Comparison of ENCODE assay signal across 14 mouse cellular contexts in genomic region chr19:44734116-44734515, GRCm38 (mm10). TPM values are rescaled to one million over a fixed set of nuclear protein-coding genes. Genes with fewer than 3 reads are reported as not detected.
DNase-seq lines count a peak whose midpoint lies in the region; ATAC-seq lines count a peak whose summit lies in the region.
"Had no signal": no experiment of that assay in that cellular context is flagged by ENCODE, and none has a peak within 500 bp of the region (broad histone marks: within the 10 kb centered on the region; RNA-seq: fewer than 3 reads in every experiment).

No protein-coding gene starts in this region.

- peaks cover 0 to 5% of the 10 kb centered on the region in 2 experiments; a peak in 2 of 4 replicates for H3K4me1 ChIP-seq in heart, embryonic 14.5 days (ENCODE audit: control insufficient read depth in 2 of 2, insufficient read depth in 2 of 2, low read length in 2 of 2)
- peaks cover 15% of the 10 kb centered on the region for H3K4me1 ChIP-seq in embryonic facial prominence, embryonic 10.5 days
- H3K4me1 ChIP-seq in hindbrain, embryonic 13.5 days (replicated peaks): peaks cover 16% of the 10 kb centered on the region
- peaks cover 11% of the 10 kb centered on the region for H3K4me1 ChIP-seq in midbrain, embryonic 16.5 days (ENCODE audit: control insufficient read depth, insufficient read depth, low read length)

- H3K36me3 ChIP-seq in heart, embryonic 14.5 days (ENCODE audit: control insufficient read depth, insufficient read depth, low read length): no peaks in the 10 kb centered on the region
- H3K36me3 ChIP-seq in embryonic facial prominence, embryonic 10.5 days (replicated peaks): no peaks in the 10 kb centered on the region
- H3K36me3 ChIP-seq in hindbrain, embryonic 13.5 days: no peaks in the 10 kb centered on the region
- no peaks in the 10 kb centered on the region for H3K36me3 ChIP-seq in midbrain, embryonic 16.5 days (ENCODE audit: control insufficient read depth, insufficient read depth, low read length)
- H3K36me3 ChIP-seq: limb, embryonic 15.5 days had no signal

- peak overlapping the region; percentile 47 for H3K4me2 ChIP-seq in heart, embryonic 14.5 days (ENCODE audit: low read length)
- peak overlapping the region; percentile 54 for H3K4me2 ChIP-seq in hindbrain, embryonic 13.5 days
- peak overlapping the region; percentile 55 for H3K4me2 ChIP-seq in midbrain, embryonic 16.5 days (ENCODE audit: low read length)
- H3K4me2 ChIP-seq: limb, embryonic 15.5 days had no signal

- intact Hi-C loops in heart, postnatal 36 days (cut with DNase I): no loop called here

- no peak for DNase-seq in heart, postnatal 36 days
- no peak for DNase-seq in embryonic facial prominence, embryonic 10.5 days (ENCODE audit: low spot score)
- DNase-seq in adrenal gland, postnatal 36 days: no peak
- DNase-seq in adrenal gland, postnatal 25 days: no peak
- no peak for DNase-seq in cerebellum, postnatal 25 days
- DNase-seq: cerebellum, adult 9-10 months; lung, postnatal 14 days had no signal

- no peaks in the 10 kb centered on the region for H3K9me3 ChIP-seq in heart, embryonic 14.5 days (ENCODE audit: control insufficient read depth, low read length)
- H3K9me3 ChIP-seq in embryonic facial prominence, embryonic 10.5 days: no peaks in the 10 kb centered on the region
- H3K9me3 ChIP-seq in hindbrain, embryonic 13.5 days: no peaks in the 10 kb centered on the region
- H3K9me3 ChIP-seq in midbrain, embryonic 16.5 days (replicated peaks; ENCODE audit: control insufficient read depth, low read length, poor library complexity, severe bottlenecking): no peaks in the 10 kb centered on the region
- H3K9me3 ChIP-seq: limb, embryonic 15.5 days had no signal

- ATAC-seq in heart, embryonic 14.5 days (ENCODE audit: insufficient number of reproducible peaks, insufficient read depth, low FRiP score, low read depth): no peak
- no peak for ATAC-seq in hindbrain, embryonic 13.5 days (ENCODE audit: low FRiP score)
- ATAC-seq in midbrain, embryonic 16.5 days: no peak
- ATAC-seq: CD4-positive, CD25-positive, alpha-beta regulatory T cell, adult 4 months had no signal

- H3K9ac ChIP-seq in heart, embryonic 14.5 days (ENCODE audit: low read length): no peak overlapping the region
- no peak overlapping the region for H3K9ac ChIP-seq in hindbrain, embryonic 13.5 days
- H3K9ac ChIP-seq in midbrain, embryonic 16.5 days (ENCODE audit: low read depth, low read length): no peak overlapping the region
- H3K9ac ChIP-seq: limb, embryonic 15.5 days had no signal

- under 1% methylated on average over 21 of the region's 21 CpGs for WGBS in heart, embryonic 14.5 days
- WGBS in embryonic facial prominence, embryonic 10.5 days: under 1% methylated on average over 21 of the region's 21 CpGs
- 1% methylated on average over 21 of the region's 21 CpGs for WGBS in hindbrain, embryonic 13.5 days
- 0% methylated on average over 21 of the region's 21 CpGs for WGBS in midbrain, embryonic 16.5 days

- peak overlapping the region in 1 of 2 experiments; percentile 16; a peak in 1 of 4 replicates for H3K4me3 ChIP-seq in heart, embryonic 14.5 days (ENCODE audit: control insufficient read depth in 1 of 2, insufficient read depth in 1 of 2, low read depth in 1 of 2, low read length in 2 of 2)
- H3K4me3 ChIP-seq in embryonic facial prominence, embryonic 10.5 days: peak overlapping the region; percentile 38; the same call in 1 of the 2 replicates
- H3K4me3 ChIP-seq in hindbrain, embryonic 13.5 days: peak overlapping the region; percentile 33; the same call in 1 of the 2 replicates
- H3K4me3 ChIP-seq in midbrain, embryonic 16.5 days (ENCODE audit: low read depth, low read length): peak overlapping the region; percentile 31; the same call in 1 of the 2 replicates

- no peak overlapping the region for H3K27ac ChIP-seq in heart, embryonic 14.5 days (replicated peaks in 1 of 2; ENCODE audit: control insufficient read depth in 1 of 2, insufficient read depth in 1 of 2, low read depth in 2 of 2, low read length in 2 of 2)
- no peak overlapping the region for H3K27ac ChIP-seq in embryonic facial prominence, embryonic 10.5 days (replicated peaks)
- no peak overlapping the region for H3K27ac ChIP-seq in hindbrain, embryonic 13.5 days
- no peak overlapping the region for H3K27ac ChIP-seq in midbrain, embryonic 16.5 days (ENCODE audit: low read length)
- H3K27ac ChIP-seq: limb, embryonic 15.5 days had no signal

- H3K27me3 ChIP-seq in heart, embryonic 14.5 days (ENCODE audit: control insufficient read depth, insufficient read depth, low read length): peaks cover 94% of the 10 kb centered on the region
- H3K27me3 ChIP-seq in embryonic facial prominence, embryonic 10.5 days (replicated peaks; ENCODE audit: low read depth, poor library complexity, severe bottlenecking): peaks cover 97% of the 10 kb centered on the region
- peaks cover 96% of the 10 kb centered on the region for H3K27me3 ChIP-seq in hindbrain, embryonic 13.5 days
- peaks cover 78% of the 10 kb centered on the region for H3K27me3 ChIP-seq in midbrain, embryonic 16.5 days (ENCODE audit: control insufficient read depth, insufficient read depth, low read depth, low read length)

RNA-seq across cellular contexts. Expression of gene Pax2, which starts 21.7 kb away (rescaled TPM):
- polyA plus RNA-seq in heart, embryonic 14.5 days (2014; fragmentation: Nextera tagmentation; extraction: Ambion mirVana): not detected in 2 replicates
- not detected for total RNA-seq in heart, postnatal 36 days (2021)
- 1.00 and 1.8 TPM in 2 replicates for polyA plus RNA-seq in embryonic facial prominence, embryonic 10.5 days (2016; fragmentation: Nextera tagmentation; extraction: Ambion mirVana)
- 17.1 and 17.2 TPM in 2 replicates for polyA plus RNA-seq in hindbrain, embryonic 13.5 days (2015; fragmentation: Nextera tagmentation; extraction: Ambion mirVana)
- 0.33 and 0.41 TPM in 2 replicates for polyA plus RNA-seq in midbrain, embryonic 16.5 days (2015; fragmentation: Nextera tagmentation; extraction: Ambion mirVana)
- total RNA-seq in adrenal gland, postnatal 36 days (2021): not detected
- not detected in 2 replicates for total RNA-seq in adrenal gland, postnatal 25 days (2021)
- total RNA-seq: granulocyte monocyte progenitor cell, adult 5-6 weeks had no signal
- polyA plus RNA-seq: large intestine, adult 2 months; limb, embryonic 15.5 days had no signal
